Mouse (Mus musculus): ENCODE data around the gene Stx1b.
"Not testable (repeated sequence)": the region's sequence is repeated elsewhere in the genome, so short reads cannot be mapped to it uniquely, and the experiment has no call there.

Stx1b gene

GRCm38 (mm10) chr7:127824176-127824871 is at the start of gene Stx1b, which contains the start of gene Stx4a:
Stx1b (minus strand) TSS chr7:127824549.
Stx4a (plus strand) TSS chr7:127824294.
- no peak for DNase-seq

DNA sequence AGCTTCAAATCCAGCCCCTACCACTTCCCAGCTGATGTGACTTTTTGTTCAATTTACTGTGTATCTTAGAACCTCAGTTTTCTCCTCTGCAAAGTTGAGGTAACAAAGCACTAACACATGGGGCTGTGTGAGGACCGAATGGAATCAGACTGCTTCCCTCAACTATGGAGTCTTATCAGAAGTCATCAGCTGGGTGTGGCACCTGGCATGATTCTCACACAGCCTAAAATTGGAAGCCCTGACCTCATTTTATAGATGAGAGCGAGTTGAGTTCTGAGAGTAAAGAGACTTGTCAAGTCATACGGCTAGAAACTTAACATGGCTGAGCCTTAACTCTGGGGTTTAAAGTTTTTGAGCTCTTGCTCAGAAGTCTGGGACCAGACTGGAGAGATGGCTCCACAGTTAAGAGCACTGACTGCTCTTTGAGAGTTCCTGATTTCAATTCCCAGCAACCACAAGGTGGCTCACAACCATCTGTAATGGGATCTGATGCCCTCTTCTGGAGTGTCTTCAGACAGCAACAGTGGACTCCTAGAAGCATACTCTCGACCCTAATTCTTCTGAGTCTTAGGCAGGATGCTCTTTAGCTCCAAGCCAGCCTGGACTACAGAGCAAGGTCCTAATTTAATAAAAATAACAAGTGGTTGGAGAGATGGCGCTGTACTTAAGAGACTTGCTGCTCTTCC is 45.9 kb upstream of the Stx1b start:
- no peak for DNase-seq

- DNase-seq: no peak
Observed at GRCm38 (mm10) chr7:127869149-127869810, 44.9 kb upstream of the Stx1b start.

DNA sequence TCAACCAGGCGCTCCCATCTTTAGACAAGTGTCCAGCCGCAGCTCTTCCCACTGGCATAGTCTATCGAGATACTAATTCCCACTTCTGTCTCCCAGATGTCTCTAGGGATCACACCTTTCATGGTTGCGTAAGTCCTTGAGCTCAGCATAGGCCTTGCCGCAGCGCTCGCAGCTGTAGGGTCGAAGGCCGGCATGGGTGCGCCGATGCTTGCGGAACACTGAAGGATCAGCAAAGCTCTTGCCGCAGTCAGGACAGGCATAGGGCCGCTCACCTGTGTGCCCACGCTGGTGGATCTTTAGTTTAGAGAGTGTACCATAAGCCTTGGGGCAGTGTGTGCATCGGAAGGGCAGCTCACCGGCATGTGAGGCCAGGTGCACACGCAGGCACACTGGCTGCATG is 43.3 kb upstream of the Stx1b start:
- no peak for DNase-seq

DNA sequence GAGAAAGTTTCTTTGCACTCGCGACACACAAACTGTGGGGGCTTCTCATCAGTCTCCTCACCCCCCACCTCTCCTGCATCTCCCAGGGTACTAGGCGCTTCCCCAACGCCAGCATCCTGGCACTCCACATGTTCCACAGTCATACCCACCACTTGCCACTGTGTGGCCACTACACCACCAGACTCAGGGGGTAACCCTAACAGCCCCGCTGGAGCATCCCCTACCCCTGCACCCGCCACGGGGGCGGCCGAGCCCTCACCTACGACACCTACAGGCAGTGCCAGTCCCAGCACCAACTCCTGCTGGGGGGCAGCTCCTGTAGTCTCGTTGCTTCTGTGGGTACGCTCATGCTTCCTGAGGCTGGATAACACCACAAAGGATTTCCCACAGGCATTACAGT is 42.1 kb upstream of the Stx1b start:
- DNase-seq: no peak

DNA sequence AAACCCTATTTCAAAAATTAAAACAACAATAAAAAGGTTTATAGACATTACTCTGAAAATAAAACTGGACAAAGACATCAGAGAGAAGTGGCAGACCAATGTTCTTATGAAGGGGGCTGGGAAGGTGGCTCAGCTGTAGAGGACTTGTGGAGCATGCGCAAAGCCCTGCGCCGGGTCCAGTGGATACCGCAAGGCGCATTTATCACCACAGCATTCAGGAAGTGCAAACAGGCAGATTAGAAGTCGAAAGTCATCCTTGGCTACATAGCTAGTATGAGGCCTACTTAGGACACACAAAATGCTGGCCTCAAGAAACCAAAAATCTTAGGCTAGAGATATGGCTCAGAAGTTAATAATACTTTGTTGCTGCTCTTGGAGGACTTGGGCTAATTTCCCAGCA is 33.9 kb upstream of the Stx1b start:
- DNase-seq: peak in 1 of 2 experiments; percentile 11

GRCm38 (mm10) chr7:127850906-127851305 is 26.6 kb upstream of the Stx1b start:
- no peak for DNase-seq

GRCm38 (mm10) chr7:127849973-127850875 is 25.9 kb upstream of the Stx1b start:
- no peak for DNase-seq

DNA sequence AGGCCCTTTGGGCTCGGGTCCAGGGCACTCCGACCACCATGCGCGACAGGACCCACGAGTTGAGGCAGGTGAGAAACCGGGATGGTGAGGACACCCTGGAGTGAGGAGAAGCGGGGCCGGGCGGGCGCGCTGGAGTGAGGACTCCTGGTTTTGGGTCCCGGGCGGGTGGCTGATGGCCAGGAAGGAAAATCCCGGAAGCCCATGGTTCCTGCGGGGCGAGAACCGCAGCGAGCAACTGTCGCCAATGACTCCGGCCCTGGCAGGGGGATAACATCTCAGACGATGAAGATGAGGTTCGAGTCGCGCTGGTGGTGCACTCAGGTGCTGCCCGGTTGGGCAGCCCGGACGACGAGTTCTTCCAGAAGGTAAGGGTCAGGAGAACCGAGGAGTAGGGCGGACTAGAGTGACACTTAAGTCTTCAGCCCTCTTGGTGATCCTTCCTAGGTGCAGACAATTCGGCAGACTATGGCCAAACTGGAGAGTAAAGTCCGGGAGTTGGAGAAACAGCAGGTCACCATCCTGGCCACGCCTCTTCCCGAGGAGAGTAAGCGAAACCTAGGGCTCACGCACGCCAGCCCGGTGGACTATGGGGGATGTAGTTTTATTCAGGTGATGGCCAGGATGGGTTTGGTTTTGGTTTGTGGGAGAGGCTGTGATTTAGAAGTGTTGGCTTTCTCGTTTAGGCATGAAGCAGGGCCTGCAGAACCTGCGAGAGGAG is 17.8 kb upstream of the Stx1b start:
- DNase-seq: peak; percentile 90 to 94

DNA sequence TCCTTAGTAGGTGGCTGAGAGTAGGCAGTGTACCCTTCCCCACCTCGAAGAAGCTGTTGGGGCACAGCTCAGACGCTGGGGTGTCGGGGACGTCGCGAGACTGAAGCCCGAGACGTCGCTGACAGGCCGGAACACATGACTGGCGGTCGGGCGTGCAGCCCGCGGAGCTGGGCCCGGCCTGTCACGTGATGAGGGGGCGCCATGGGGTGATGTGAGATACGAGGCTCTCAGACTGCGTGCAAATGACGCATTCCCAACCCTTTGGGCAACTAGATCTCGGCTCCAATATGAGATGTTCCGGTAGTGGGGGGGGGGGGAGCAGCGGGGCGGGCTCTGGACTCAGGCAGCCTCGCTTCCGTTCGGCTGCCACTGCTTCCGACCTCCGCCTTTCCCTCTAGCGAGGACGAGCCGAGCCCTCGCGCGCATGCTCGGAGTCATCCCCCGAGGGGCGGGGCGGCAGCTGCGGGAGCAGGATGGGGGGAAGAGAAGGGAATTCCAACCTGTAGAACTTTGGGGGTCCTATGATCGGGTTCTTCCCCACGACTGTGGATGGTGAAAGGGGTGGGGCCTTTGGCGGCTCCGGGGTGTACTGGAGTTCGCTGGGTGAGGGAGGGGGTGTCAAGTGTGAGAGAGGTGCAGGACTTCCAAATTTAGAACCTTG is 17.1 kb upstream of the Stx1b start:
- DNase-seq: peak; percentile 92 to 97

DNA sequence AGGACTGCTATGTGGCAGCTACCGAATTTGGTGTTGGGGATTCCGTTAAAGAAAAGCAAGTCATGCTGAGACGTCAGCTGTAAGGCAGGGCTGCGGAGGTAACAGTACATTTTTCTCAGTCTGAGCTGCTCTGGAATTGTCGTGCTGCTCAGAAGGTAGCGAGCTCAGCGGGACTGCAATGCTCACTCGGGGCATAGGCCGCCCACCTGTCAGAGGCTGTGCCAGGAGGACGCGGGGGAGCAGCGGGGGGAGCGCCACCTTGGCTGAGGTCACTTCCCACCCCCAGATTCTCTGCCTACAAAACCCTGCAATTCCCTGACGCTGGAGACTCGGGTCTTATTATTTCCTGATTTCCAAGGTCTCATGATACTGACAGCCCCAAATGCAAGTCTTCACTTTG is 16.5 kb upstream of the Stx1b start:
- peak; percentile 31 to 66 for DNase-seq

GRCm38 (mm10) chr7:127840031-127840430 is 15.7 kb upstream of the Stx1b start:
- DNase-seq: not testable (repeated sequence)

DNA sequence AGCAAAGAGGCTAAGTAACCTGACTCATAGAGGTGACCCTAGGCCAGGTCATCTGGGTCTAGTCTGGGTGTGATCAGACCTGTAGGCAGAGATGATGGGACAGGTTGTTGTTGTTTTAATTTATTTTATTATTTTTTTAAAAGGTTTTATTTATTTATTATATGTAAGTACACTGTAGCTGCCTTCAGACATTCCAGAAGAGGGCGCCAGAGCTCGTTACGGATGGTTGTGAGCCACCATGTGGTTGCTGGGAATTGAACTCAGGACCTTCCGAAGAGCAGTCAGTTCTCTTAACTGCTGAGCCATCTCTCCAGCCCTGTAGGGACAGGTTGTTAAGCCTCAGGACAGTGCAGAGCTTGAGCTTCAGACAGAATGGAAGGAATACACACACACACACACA is 13.5 kb upstream of the Stx1b start:
- not testable (repeated sequence) for DNase-seq

DNA sequence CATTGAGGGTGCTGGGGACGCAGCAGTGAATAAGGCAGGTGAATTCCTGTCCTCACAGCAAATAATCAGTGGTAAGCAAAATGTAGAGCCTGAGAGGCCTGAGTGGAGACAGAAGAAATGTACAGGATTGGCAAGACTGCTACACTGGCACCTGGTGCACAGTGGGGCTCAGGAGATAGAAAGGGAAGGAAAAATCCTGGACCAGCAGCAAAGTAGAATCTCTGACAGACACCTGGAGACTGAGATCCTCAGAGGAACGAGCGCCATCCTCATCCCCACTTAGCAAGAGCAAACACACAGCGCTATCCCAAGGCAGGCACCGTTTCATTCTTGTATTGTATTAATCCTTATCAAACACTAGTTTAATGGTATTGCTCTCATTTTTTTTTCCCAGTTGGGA is 13.1 kb upstream of the Stx1b start:
- DNase-seq: no peak

DNA sequence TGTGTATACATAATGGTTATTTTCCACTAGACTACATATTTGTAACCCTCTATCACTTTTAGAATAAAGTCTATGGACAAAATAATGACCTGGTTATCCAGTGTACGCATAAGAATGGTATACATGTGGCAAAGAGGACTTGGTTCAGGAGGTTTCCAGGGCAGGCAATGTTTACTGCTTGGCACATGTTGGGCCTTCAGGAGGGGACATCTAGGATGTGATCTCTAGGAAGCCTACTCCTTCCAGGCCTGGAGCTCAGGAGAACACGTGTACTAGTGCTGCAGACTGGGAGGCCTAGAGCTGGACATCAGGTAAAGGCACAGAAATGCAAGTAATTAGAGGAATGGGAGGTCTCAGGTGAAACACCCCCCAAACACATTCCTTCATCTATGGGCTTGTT is 11.2 kb upstream of the Stx1b start:
- DNase-seq: no peak

DNA sequence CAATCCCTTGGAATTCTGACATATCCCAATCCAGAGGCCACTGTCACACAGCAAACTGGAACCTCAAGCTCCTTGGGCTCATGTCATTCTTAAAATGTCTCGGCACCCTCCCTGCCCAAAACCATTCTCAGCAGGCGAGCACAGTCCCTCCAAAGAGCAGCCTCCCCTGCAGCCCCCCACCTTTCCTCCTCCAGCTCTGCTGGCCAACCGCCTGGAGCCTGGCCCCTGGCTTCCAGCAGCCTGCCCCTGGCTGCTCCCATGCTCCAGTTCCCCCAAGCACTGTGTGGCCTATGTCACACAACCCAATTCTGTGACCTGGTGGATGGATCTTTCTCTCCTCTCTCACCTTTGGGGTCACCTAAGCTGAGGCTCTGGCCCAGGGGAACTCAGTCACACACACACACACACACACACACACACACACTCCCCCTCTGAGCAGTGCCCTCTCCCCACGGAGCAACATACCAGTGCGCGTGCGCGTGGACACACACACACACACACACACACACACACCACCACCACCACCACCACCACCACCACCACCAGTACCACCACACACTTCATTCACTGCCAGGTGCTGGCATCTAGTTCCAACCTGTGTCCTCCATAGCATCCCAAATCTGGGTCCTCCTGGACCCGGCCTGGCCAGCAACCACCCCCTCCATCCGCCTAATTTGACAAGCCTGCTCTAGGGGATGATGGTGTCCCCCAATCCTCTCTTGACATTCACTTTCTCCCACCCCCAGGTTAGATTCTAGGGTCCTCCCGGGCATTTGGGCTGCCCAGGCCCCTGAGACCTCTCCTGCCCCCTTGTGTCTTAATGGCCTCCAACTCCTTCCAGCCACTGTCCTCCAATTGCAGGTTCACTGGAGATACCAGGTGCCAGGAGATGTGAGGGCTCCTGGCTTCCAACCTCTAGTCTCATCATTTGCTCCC is 845 bp downstream of the Stx1b start:
- no peak for DNase-seq

DNA sequence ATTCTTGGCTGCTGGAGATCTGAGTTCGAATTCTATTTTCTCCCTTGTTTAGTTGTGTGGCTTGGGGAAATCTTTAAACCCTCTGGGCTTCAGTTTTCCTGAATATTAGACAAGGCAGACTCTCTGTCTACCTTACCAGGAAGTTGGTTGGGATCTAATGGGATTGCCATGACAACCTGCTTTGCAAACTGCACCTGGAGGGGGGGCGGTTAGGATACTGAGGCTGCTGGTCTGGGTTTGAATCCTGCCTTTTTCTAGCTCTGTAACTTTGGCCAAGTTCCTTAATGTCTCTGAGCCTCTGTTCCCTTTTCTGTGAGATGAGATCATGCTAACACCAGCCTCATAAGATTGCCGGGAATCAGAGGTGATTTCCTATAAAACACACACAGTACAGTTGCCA is 1.9 kb downstream of the Stx1b start:
- DNase-seq: no peak

DNA sequence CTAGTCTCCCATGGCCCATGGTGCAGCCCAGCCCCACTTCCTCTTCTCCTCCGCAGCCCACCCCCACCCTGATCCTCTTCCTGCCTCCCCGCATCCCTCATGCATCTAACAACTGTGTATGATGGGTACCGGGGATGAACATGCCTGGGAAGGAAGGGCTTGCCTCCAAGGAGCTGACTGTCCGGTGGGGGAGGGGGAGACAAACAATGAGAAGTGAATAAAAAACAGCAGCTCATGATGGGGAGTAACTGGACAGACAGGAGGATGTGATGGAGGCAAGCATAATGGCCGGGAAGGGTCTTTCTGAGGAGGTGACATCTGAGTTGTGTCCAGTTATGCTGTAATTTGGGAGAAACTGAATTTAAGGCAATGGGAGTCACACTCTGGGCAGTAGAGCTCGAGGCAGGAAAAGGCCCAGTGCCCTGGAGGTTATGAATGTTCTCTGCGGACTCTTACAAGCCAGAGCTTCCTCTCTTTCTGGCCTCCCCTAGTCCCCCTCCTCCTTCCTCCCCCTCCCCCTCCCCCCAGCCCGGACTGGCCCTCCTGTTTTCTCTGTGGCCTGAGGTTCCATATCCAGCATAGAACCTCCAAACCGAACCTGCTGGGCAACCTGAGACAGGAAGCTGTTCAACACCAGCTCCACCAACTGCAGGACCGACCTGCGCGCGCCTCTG is 3.4 kb downstream of the Stx1b start:
- no peak for DNase-seq

DNA sequence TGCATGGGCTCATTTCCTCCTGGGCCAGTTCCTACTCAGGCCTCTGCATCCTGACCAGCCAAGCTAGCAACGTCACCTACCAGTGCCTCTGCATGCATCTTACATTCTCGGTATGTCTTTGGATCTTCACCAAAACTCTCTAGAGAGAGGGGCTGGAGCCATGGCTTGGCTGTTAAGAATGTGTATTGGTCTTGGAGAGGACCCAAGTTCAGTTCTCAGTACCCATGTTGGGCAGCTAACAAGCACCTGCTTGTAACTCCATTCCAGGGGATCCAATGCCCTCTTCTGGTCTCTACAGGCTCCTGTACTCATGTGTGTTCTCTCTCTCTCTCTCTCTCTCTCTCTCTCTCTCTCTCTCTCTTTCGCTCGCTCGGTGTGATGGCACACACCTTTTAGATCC is 6.6 kb downstream of the Stx1b start:
- no peak for DNase-seq

DNA sequence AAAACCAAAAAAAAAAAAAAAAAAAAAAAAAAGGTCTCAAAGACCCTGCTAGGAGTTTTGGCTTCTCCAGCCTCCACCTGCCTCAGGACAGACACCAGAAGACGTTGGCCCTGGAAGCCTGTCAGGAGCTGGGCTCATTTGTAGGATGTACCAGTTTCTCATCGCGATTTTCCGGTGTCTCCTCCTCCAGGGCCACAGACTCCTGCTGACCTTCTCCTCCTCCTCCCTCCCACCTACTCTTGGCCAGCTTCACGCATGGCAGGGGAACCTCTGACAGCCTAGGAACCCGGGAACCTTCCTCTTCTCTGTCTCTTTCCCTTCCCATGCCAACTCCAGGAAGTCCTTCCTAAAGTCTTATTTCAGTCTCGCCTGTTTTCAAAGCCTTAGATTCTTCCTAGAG is 7.3 kb downstream of the Stx1b start:
- no peak for DNase-seq

Data from kidney, postnatal 25 days (tissue).